Mouse (Mus musculus): ENCODE measurements around the gene Rorb.
A peak's percentile ranks its signal among the peaks of the same experiment; 100 is the strongest.

Rorb gene

GRCm38 (mm10) chr19:19110793-19111427 is at the start of gene Rorb:
TSS of gene Rorb (minus strand) at chr19:19111196.
- DNase-seq (ENCODE audit: low spot score in 2 of 2), result peak in 1 of 2 experiments; percentile 4

DNA sequence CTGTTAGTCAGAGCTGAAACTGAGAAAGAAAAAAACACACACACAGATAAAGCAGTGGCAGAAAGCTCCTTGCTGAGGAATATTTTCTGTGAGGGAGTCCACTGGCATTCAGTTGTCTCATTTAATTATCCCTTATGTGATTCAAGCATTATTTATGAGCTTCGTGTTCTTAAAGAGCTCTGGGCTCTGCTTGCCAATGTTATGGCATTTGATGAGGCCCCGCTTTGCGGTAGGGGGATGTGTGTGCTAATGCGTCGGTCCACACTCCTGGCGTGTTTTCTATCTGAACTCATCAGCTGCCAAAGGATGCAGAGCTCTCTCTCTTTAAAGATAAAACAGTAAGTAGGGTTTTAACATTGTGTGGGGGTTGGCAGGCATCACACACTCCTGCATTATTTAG is 37.9 kb upstream of the Rorb start:
- DNase-seq (ENCODE audit: low spot score in 2 of 2), result no peak

DNA sequence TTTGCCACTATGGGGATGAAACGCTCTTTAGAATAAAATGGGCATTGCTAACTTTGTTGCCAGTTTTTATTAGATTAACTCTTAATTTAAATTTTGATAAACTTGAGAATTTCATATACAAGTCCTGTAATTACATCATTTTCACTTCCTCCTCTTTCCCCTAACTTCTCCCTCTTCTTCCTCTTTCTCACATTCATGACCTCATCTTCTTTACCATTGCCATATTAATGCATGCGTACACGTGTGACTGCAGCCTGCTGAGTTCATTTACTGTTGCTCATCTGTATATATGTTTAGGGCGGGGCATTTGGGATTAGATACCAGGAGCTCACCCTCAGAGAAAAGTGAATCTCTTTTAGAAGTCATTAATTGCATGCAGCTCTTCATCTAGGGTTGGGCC is 33.5 kb upstream of the Rorb start:
- no peak for DNase-seq (ENCODE audit: low spot score in 2 of 2)

GRCm38 (mm10) chr19:19136856-19137255 is 25.9 kb upstream of the Rorb start:
- no peak for DNase-seq (ENCODE audit: low spot score in 2 of 2)

DNA sequence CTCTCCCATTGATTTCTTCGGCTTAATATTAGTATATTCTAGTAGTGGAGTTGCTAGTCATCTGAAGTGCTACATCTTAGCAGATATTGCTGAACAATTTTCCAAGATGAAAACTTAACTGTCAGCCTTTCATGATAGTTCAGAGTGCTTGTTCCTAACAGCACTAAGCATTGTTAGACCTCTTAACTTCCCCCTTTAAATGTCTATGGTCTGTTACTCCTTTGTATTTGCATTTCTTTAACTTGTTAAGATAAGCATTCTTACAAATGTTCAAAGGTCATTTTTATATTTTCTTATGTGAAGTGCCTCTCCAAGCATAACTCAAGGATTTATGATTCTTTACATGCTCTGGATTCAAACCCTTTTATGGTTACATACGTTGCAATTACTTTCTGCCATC is 24.8 kb upstream of the Rorb start:
- no peak for DNase-seq (ENCODE audit: low spot score in 2 of 2)

GRCm38 (mm10) chr19:19122324-19122723 is 11.3 kb upstream of the Rorb start:
- no peak for DNase-seq (ENCODE audit: low spot score in 2 of 2)

GRCm38 (mm10) chr19:19112180-19112579 is 1.2 kb upstream of the Rorb start:
- DNase-seq (ENCODE audit: low spot score in 2 of 2), result no peak

DNA sequence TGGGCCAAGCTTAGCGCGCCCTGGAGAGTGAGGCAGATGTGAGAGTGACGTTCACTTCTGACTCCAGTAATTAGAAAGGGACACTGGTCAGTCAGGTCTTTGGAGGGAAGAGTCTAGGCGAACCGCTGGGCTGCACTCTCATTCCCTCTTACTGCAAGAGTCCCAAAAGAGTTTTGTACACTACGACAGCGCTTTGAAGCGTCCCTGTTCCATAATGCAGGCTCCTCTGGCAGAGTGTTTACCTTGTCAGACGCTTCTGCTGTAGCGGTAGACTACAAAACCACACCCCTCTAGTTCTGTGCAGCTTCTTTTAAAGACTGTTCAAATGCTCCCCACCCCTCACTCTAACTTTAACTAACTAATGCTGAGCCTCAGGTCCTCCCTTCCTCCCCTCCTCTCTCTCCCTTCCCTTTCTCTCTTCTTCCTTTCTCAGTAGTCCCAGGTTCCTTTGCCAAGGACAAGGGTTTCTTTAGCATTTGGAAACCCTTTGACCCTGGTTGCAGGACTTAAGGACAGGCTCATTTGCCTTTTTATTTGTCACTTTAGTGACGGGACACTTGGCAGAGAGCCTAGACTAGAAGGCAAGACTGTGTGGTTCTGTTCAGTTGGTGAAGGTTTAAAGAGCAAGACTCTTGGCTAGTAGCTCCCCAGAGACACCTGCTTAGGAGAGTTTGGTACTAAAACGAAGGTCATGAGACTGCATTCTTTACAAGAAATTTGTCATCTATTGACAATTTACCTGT is 603 bp upstream of the Rorb start:
- DNase-seq (ENCODE audit: low spot score in 2 of 2), result no peak

- DNase-seq (ENCODE audit: low spot score in 2 of 2), result no peak
Observed at GRCm38 (mm10) chr19:19110011-19110768, 806 bp downstream of the Rorb start.

GRCm38 (mm10) chr19:19108596-19109381 is 2.2 kb downstream of the Rorb start:
- DNase-seq (ENCODE audit: low spot score in 2 of 2), result no peak

- no peak for DNase-seq (ENCODE audit: low spot score in 2 of 2)
Observed at GRCm38 (mm10) chr19:19104581-19104980, 6.4 kb downstream of the Rorb start.

DNA sequence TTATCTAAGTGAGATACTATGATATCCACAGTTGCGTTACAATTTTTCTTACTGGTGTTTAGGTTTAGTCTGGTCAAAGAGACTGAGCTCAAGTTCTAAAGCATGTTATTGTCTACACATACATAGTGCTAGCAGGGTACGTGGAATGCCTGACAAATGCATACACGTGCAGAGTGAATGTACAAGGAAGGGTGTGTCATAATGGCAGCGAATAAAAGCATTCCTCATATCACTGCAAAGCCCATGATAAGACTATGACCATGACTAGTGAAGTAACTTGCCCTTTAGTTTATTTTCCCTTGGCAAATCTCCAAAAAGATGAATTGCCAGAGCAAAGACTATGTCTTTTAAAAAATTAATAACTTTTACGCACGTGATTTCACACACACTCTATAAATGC is 13.8 kb downstream of the Rorb start:
- DNase-seq (ENCODE audit: low spot score in 2 of 2), result no peak

- no peak for DNase-seq (ENCODE audit: low spot score in 2 of 2)
Observed at GRCm38 (mm10) chr19:19089427-19089826, 21.6 kb downstream of the Rorb start.

- DNase-seq (ENCODE audit: low spot score in 2 of 2), result no peak
Observed at GRCm38 (mm10) chr19:19077880-19078279, 33.1 kb downstream of the Rorb start.

GRCm38 (mm10) chr19:19074756-19075155 is 36.2 kb downstream of the Rorb start:
- no peak for DNase-seq (ENCODE audit: low spot score in 2 of 2)

DNA sequence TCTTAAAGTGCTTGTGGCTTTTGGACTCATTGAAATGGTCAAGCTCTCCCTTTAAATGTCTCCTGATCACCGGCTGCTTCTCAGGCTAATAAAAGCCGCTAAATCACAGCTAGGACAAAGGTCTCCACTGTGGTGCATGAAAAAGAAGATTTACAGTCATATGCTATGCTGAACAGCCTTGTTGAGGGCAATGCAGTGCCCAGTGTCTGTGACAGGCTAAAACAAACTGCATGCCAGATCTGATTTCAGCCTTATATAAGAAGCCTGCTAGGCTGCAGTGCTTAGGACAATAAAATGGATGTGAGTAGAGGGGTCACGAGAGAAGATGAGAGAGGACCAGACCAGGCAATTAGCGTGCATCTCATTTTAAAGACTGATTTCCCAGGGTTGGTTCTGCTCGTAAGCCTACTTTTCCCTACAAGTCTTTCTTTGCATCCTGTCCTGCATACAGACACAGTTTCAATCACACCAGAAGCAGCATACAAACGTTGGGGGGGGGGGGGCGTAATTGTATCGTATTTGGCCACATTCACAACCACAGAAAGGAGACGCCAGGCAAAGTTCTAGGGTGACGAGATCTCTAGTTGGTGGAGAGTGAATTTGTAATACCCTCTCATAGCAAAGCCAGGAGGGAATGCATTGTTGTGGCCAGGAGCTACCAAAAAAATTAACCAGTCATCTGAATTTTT is 52.1 kb downstream of the Rorb start:
- no peak for DNase-seq (ENCODE audit: low spot score in 2 of 2)

DNA sequence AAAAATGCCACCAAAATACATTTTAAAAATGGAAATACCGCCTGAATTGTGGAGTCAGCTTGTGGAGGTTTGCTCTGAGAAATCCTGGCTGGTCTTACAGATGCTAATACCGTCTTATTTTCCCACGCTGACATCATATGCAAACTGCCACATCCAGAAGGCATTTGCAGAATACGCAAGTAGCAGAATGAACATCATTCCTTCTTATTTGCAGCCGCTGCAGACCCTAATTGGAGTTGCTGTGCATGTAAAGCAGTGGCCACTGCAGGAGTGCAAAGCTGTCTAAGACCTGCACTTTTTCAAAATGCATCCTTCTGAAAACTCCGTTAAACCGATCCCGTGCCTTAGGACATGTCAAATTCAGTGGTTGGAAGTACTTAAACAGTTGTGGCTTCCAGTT is 52.8 kb downstream of the Rorb start:
- no peak for DNase-seq (ENCODE audit: low spot score in 2 of 2)

DNA sequence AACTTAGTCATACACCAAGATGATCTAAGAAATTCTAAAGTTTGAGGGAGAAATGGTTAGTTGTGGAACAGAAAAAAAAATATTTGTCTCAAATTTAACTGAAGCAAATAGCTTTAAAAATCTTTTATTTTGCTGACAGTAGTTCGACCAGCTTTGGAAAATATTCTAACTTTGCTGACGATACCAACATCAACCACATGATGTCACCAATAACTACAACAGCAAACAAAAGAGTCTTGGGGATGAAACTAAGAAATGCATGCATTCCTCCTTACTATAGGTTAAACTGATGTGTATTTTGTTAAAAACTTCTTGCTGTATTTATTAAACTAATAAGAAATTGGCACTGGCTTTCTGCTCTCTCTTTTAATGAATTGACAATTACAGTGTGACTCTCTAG is 67.9 kb downstream of the Rorb start:
- DNase-seq (ENCODE audit: low spot score in 2 of 2), result no peak

- DNase-seq (ENCODE audit: low spot score in 2 of 2), result no peak
Observed at GRCm38 (mm10) chr19:19040800-19041199, 70.2 kb downstream of the Rorb start.

DNA sequence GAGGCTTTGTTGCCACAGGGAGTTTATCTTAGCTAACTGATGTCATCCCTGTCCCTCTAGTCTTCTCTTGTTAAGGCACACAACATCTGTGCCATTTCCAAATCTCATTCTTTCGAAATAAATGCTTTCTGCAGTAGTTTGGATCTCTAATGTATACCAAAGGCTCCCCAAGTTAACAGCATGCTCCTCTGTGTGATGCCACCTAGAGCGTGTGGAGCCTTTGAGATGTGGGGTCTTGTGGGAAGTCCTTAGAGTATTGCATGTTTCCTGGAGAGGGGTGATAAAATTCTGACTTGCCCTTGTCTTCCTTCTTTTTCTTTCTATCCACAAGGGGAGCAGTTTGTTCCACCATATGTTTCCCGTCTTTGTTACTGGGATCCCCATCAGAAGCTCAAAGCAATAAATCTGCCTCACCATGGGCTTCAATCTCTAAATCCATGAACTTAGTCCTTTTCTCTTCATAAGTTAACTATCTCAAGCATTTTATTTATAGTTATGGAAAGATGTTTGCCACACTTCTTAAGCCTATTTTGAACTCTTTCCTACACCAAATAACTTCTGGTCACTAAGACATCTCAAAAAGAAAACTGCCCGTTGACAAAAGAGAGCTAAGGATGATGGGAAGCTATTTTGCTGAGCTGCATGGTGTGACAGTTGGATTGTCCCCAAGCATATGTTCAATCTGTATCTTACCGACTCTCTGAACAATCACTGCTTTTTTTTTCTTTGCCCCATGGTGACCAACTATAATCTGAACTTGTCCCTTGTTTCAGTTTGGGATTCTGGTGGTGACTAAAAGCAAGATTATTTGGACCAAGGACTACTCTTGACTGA is 76.3 kb downstream of the Rorb start:
- no peak for DNase-seq (ENCODE audit: low spot score in 2 of 2)

DNA sequence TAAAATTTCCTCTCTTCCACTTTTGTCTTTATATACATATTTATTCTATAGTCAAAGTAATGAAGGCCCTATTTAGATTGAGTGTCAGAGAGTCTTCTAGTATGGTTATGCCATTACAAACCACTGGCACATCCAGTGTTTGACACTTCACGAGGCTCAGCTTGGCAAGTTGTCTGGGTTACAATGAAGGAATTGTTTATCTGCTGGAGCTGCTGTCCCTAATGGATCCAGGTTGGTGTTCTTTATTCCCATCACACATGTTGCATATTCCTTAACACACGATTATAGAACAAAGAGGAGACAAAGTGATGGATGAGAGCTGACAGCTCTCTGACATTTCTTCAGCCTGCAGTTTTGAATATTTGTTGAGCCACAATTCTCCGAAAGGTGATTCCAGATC is 77.0 kb downstream of the Rorb start:
- DNase-seq (ENCODE audit: low spot score in 2 of 2), result no peak
